Mouse (Mus musculus): Measurements from ENCODE around the gene Wfdc12.

DNA sequence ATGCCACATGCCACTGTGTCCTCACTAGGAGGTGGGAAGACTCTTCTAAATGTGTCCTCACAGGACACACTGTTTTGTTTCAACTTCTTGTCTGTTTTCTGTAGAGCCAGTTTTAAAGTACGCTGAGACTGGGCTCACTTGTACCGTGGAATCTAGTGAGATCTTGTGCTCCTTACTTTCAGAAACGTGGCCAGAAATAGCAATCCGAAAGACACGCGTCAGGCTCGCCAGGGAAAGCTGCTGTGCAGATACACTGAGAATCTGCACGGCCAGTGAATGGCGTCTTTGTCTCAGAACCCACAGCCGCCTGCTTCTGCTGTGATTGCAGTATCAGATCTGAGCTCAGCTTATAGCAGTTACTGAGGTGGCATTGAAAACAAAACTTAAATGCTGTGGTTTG lies 48.4 kb downstream of the Wfdc12 start:
- no peak for TF ChIP-seq CTCF (IDR thresholded peaks at IDR 0.05; ENCODE audit: low read depth)
- no peak for TF ChIP-seq EP300 (optimal IDR thresholded peaks at IDR 0.05)

All from stomach, postnatal 0 days (tissue).